Mouse (Mus musculus): ENCODE measurements around the gene Tac1. TPM values are rescaled to one million over a fixed set of nuclear protein-coding genes. Genes with fewer than 3 reads are reported as not detected.
A peak's percentile ranks its signal among the peaks of the same experiment; 100 is the strongest.
"Not testable (repeated sequence)": the region's sequence is repeated elsewhere in the genome, so short reads cannot be mapped to it uniquely, and the experiment has no call there.

Gene Tac1
- 15.0 and 21.6 TPM in 2 replicates for polyA plus RNA-seq (2016; fragmentation: Nextera tagmentation; extraction: Ambion mirVana)

DNA sequence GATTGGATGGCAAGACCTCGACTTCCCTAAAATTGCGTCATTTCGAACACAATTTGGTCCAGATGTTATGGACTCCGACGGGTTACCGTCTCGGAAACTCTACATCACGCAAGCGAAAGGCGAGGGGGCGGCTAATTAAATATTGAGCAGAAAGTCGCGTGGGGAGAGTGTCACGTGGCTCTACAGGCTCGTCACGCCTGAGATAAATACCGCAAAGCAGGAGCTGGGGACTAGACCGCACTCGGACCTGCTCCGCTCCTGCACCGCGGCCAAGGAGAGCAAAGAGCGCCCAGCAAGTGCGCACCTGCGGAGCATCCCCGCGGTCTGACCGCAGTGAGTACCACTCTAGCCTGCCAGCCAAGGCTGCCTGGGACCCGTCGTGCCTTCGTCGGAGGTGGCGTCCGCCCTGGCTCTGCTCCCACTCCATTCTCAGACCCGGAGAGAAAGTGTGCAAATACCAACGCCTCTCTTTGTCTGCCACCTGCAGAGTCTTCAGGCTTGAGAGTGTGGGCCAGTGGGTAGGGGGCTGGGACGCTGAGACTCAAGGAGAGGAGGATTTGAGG lies at the start of gene Tac1:
Gene Tac1, plus strand, starts transcription at position 51 of the 563 bp plus-strand sequence.
- WGBS, result 2% methylated on average over 37 of the region's 37 CpGs
- peak within 1 kb of the TSS; percentile 78 for H3K4me2 ChIP-seq (replicated peaks)

DNA sequence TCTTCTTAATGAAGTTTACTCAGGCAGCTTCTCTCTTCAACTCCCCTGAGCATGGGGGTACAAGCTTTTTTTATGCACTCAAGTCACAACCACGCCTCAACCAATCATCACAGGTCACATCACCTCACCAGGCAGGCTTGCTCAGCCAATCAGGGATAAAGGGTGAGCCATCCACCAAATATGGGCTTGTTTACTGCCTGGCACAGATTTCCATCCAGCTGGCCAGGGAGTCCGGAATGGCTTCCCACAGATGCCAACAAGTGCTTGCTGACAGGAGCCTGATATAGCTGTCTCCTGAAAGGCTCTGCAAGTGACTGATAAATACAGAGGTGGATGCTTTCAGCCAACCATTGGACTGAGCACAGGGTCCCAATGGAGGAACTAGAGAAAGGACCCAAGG lies 11.2 kb upstream of the Tac1 start:
- H3K9ac ChIP-seq; H3K4me1 ChIP-seq; ATAC-seq (ENCODE audit: low FRiP score); H3K27me3 ChIP-seq; H3K4me3 ChIP-seq; H3K4me2 ChIP-seq (replicated peaks); H3K36me3 ChIP-seq; H3K27ac ChIP-seq; H3K9me3 ChIP-seq (replicated peaks): not testable (repeated sequence)
- WGBS, result 82% methylated on average over 2 of the region's 2 CpGs

More for the DNA sequence above, at the start of gene Tac1:
- 0 out of 2 replicates have a peak within 1 kb of the TSS, but pooled peaks have one; percentile 27 for H3K9ac ChIP-seq
- peaks cover 20% of the 10 kb centered on the region for H3K4me1 ChIP-seq
- no peak within 1 kb of the TSS for H3K27ac ChIP-seq
- peak; percentile 64 for ATAC-seq (ENCODE audit: low FRiP score)
- H3K4me3 ChIP-seq, result peak within 1 kb of the TSS; percentile 43
- H3K36me3 ChIP-seq, result no peaks in the 10 kb centered on the region
- no peaks in the 10 kb centered on the region for H3K9me3 ChIP-seq (replicated peaks)
- H3K27me3 ChIP-seq, result peaks cover 36% of the 10 kb centered on the region

DNA sequence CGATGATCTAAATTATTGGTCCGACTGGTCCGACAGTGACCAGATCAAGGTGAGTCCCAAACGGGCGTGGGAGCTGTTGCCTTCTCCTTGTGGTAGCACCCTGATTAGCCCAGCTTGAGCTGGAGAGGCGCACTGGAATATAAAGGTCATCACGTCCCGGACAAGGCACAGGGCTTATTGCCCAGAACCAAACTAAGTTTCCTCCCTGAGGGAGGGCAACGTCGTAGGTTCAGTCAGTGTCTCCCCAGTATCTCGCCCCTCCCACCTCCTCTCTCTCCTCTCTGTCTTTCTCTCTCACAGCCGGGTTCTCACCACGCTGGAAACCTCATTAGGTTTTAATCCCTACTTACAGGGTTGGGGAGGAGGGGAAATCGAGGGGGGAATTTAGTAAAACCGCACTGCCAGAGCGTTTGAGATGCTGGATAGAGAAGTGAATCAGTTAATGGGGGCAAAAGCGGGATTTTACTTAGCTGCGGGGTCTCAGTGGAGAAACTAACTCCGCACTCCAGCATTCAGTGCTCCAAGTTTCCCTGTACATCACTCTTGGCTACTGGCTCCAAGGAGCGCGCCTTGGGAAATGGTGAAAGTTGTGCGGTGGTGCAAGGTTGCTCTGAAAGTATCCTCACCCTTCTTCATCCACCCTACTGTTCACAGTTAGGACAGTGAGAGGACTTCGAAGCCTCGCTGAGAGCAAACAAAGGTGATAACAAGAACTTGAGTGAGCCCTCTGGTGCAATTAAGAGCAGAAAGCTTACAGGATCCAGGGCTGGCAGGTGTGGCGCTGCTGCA lies 1.2 kb downstream of the Tac1 start:
- peaks cover 20% of the 10 kb centered on the region for H3K4me1 ChIP-seq
- no peaks in the 10 kb centered on the region for H3K9me3 ChIP-seq (replicated peaks)
- peak overlapping the region; percentile 78 for H3K4me2 ChIP-seq (replicated peaks)
- H3K9ac ChIP-seq, result 0 out of 2 replicates have a peak overlapping the region, but pooled peaks have one; percentile 5
- H3K27me3 ChIP-seq, result peaks cover 36% of the 10 kb centered on the region
- ATAC-seq (ENCODE audit: low FRiP score), result no peak
- peak overlapping the region; percentile 43 for H3K4me3 ChIP-seq
- 3% methylated on average over 25 of the region's 25 CpGs for WGBS
- H3K27ac ChIP-seq, result no peak overlapping the region
- H3K36me3 ChIP-seq, result no peaks in the 10 kb centered on the region

- no peak overlapping the region for H3K4me2 ChIP-seq (replicated peaks)
- no peaks in the 10 kb centered on the region for H3K9me3 ChIP-seq (replicated peaks)
- H3K9ac ChIP-seq, result no peak overlapping the region
- no peak overlapping the region for H3K4me3 ChIP-seq
- H3K27ac ChIP-seq, result no peak overlapping the region
- ATAC-seq (ENCODE audit: low FRiP score), result peak; percentile 54
- H3K27me3 ChIP-seq, result peaks cover 36% of the 10 kb centered on the region
- H3K36me3 ChIP-seq, result no peaks in the 10 kb centered on the region
- peaks cover 20% of the 10 kb centered on the region for H3K4me1 ChIP-seq
These were observed 3.5 kb downstream of the Tac1 start for GRCm38 (mm10) chr6:7558164-7558563.

DNA sequence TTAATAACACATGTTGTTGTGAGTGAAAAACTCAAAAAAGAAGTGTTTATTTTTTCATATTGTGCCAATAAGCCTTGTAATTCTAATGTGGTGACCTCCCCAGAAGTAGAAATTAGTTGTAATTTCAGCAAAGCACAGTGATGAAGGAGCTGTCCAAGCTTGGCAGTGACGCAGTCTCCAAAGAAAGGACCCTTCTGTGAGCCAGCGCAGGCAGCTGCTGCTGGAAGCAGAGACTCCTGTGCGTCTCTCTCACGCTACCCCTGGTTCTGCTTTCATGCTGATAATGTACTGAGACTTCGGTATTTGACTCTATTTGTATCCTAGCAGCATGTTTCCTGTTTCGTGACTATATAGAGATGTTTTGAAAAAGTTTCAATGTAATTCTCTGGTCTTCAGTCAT lies 7.8 kb downstream of the Tac1 start:
- ATAC-seq (ENCODE audit: low FRiP score), result no peak
- 52% methylated on average over 6 of the region's 6 CpGs for WGBS
- no peaks in the 10 kb centered on the region for H3K9me3 ChIP-seq (replicated peaks)

DNA sequence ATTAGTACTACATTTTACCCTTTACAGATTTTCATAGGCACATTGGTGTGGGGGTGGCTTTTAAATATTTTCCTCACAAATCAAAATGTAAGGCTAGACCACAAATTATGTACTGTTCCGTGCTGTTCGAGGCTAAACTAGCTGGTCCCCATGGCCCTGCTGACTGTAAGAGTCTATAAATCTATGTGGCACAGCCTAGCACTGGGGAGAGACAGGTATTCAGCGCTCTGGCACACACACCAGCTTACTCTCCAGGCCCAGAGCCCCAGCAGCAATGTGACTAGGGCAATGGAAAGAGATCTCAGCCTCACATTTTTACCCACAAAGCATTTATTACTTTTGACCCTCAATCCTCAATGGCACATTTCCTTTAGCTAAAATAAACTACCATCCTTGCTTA lies 9.9 kb downstream of the Tac1 start:
- H3K36me3 ChIP-seq, result no peaks in the 10 kb centered on the region
- no peak for ATAC-seq (ENCODE audit: low FRiP score)
- H3K9ac ChIP-seq, result no peak overlapping the region
- H3K4me2 ChIP-seq (replicated peaks), result no peak overlapping the region
- no peak overlapping the region for H3K4me3 ChIP-seq
- H3K27ac ChIP-seq, result no peak overlapping the region
- no peaks in the 10 kb centered on the region for H3K9me3 ChIP-seq (replicated peaks)
- WGBS, result 88% methylated on average over 3 of the region's 3 CpGs
- no peaks in the 10 kb centered on the region for H3K4me1 ChIP-seq
- no peaks in the 10 kb centered on the region for H3K27me3 ChIP-seq

More for the DNA sequence above, 7.8 kb downstream of the Tac1 start:
- no peak overlapping the region for H3K27ac ChIP-seq
- H3K36me3 ChIP-seq, result no peaks in the 10 kb centered on the region
- no peak overlapping the region for H3K4me2 ChIP-seq (replicated peaks)
- no peak overlapping the region for H3K4me3 ChIP-seq
- H3K4me1 ChIP-seq, result no peaks in the 10 kb centered on the region
- H3K9ac ChIP-seq, result no peak overlapping the region
- H3K27me3 ChIP-seq, result no peaks in the 10 kb centered on the region

DNA sequence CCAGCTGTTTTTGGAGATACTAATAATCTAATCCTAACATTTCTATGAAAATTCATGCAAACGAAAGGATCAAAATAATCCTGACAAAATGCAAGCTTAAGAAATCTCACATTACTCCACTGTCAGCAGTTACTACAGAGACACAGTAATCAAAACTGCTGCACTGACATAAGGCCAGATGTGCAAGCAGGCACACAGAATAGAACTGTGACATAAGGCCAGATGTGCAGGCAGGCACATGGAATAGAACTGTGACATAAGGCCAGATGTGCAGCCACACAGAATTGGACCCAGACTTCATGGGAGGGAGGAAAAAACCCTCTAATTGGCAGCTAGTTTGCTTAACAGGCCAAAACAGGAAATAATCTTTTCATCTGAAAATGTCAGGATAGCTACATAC lies 16.5 kb downstream of the Tac1 start:
- Histone ChIP-seq H3K36me3 (no peaks in the 10 kb centered on the region), H3K4me3 (no peak overlapping the region), H3K27me3 (no peaks in the 10 kb centered on the region), H3K9me3 (replicated peaks) (no peaks in the 10 kb centered on the region), H3K4me2 (replicated peaks) (no peak overlapping the region), H3K4me1 (no peaks in the 10 kb centered on the region), H3K9ac (no peak overlapping the region), H3K27ac (no peak overlapping the region)
- no peak for ATAC-seq (ENCODE audit: low FRiP score)
- 70% methylated on average over 1 of the region's 1 CpGs for WGBS

GRCm38 (mm10) chr6:7578031-7578430 lies 23.4 kb downstream of the Tac1 start:
- H3K27ac ChIP-seq, result no peak overlapping the region
- no peak for ATAC-seq (ENCODE audit: low FRiP score)
- H3K4me2 ChIP-seq (replicated peaks), result no peak overlapping the region
- no peaks in the 10 kb centered on the region for H3K4me1 ChIP-seq
- H3K9me3 ChIP-seq (replicated peaks), result no peaks in the 10 kb centered on the region
- H3K4me3 ChIP-seq, result no peak overlapping the region
- H3K27me3 ChIP-seq, result no peaks in the 10 kb centered on the region
- no peak overlapping the region for H3K9ac ChIP-seq
- H3K36me3 ChIP-seq, result no peaks in the 10 kb centered on the region
- WGBS, result 76% methylated on average over 1 of the region's 1 CpGs

DNA sequence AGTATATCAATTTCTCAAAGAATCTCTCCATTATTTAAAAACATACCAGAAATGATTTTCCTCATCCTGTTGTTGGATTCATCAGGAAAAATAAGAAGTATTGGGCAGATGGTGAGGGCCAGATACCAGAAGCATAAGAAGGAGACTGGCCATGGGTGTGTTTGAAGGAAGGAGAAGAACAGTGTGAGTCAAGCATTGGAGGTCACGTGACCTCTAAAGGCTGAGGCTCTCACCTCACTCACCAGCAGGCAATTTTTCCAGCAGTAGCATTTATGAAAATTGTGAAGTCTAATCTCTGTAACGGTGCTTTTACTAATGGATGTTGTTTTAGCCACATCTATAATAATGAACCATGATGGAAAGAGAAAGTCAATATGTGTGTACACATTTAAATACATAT lies 39.8 kb downstream of the Tac1 start:
- ATAC-seq (ENCODE audit: low FRiP score), result no peak
- no peaks in the 10 kb centered on the region for H3K4me1 ChIP-seq
- H3K27ac ChIP-seq, result no peak overlapping the region
- H3K4me2 ChIP-seq (replicated peaks), result no peak overlapping the region
- 85% methylated on average over 2 of the region's 2 CpGs for WGBS
- no peaks in the 10 kb centered on the region for H3K9me3 ChIP-seq (replicated peaks)
- no peaks in the 10 kb centered on the region for H3K36me3 ChIP-seq
- no peaks in the 10 kb centered on the region for H3K27me3 ChIP-seq
- H3K9ac ChIP-seq, result no peak overlapping the region
- no peak overlapping the region for H3K4me3 ChIP-seq

DNA sequence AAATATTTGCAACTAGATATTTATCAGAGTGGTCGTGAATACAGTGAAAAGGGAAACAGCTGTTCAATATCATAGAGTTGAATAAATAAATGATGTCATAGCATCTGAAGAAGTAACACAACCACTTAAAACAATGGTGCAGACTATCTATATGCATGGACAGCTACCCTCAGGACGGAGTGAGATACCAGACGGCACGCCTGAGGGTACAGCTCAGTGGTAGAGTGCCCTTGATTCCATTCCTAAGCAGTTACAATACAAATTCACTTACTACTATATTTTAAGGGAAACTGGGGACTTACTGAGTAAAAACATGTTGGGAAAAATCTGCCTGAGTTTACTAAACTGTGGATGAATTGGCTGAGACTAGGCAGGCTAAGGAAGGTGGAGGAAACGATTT lies 43.7 kb downstream of the Tac1 start:
- Histone ChIP-seq H3K9ac (no peak overlapping the region), H3K36me3 (no peaks in the 10 kb centered on the region), H3K9me3 (replicated peaks) (no peaks in the 10 kb centered on the region), H3K4me3 (no peak overlapping the region), H3K4me1 (no peaks in the 10 kb centered on the region), H3K4me2 (replicated peaks) (no peak overlapping the region), H3K27me3 (no peaks in the 10 kb centered on the region), H3K27ac (no peak overlapping the region)
- 90% methylated on average over 5 of the region's 5 CpGs for WGBS
- no peak for ATAC-seq (ENCODE audit: low FRiP score)

DNA sequence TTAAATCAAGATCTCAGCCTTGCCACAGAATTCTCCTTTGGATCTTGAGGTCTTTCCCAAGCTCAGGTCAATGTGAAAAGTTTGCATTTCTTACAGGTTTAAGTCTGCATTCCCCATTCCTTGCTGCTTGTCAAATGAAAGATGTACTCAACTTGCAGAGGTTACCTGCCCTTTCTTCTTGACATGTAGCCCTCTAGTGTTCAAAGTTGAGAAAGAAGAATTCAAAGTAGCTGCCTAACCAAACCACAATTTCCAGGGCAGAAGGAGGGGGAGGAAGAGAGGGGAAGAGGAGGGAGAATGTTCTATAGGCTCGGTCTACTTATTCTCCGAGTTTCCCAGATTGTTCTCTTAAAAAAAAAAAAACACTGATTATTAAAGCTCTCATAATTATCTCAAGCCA lies 45.5 kb downstream of the Tac1 start:
- Histone ChIP-seq H3K4me3 (no peak overlapping the region), H3K27me3 (no peaks in the 10 kb centered on the region), H3K27ac (no peak overlapping the region), H3K9me3 (replicated peaks) (no peaks in the 10 kb centered on the region), H3K36me3 (no peaks in the 10 kb centered on the region), H3K9ac (no peak overlapping the region), H3K4me2 (replicated peaks) (no peak overlapping the region), H3K4me1 (no peaks in the 10 kb centered on the region)
- 72% methylated on average over 2 of the region's 2 CpGs for WGBS
- no peak for ATAC-seq (ENCODE audit: low FRiP score)

GRCm38 (mm10) chr6:7601353-7602094 lies 46.8 kb downstream of the Tac1 start:
- no peaks in the 10 kb centered on the region for H3K27me3 ChIP-seq
- H3K9ac ChIP-seq, result no peak overlapping the region
- H3K4me3 ChIP-seq, result no peak overlapping the region
- WGBS, result 79% methylated on average over 4 of the region's 4 CpGs
- H3K4me2 ChIP-seq (replicated peaks), result no peak overlapping the region
- no peaks in the 10 kb centered on the region for H3K4me1 ChIP-seq
- no peak for ATAC-seq (ENCODE audit: low FRiP score)
- H3K27ac ChIP-seq, result no peak overlapping the region
- H3K9me3 ChIP-seq (replicated peaks), result no peaks in the 10 kb centered on the region
- no peaks in the 10 kb centered on the region for H3K36me3 ChIP-seq

Data from hindbrain, embryonic 12.5 days (tissue).